Mouse (Mus musculus): Measurements from ENCODE around the gene Rdh12.
A peak's percentile ranks its signal among the peaks of the same experiment; 100 is the strongest.

DNA sequence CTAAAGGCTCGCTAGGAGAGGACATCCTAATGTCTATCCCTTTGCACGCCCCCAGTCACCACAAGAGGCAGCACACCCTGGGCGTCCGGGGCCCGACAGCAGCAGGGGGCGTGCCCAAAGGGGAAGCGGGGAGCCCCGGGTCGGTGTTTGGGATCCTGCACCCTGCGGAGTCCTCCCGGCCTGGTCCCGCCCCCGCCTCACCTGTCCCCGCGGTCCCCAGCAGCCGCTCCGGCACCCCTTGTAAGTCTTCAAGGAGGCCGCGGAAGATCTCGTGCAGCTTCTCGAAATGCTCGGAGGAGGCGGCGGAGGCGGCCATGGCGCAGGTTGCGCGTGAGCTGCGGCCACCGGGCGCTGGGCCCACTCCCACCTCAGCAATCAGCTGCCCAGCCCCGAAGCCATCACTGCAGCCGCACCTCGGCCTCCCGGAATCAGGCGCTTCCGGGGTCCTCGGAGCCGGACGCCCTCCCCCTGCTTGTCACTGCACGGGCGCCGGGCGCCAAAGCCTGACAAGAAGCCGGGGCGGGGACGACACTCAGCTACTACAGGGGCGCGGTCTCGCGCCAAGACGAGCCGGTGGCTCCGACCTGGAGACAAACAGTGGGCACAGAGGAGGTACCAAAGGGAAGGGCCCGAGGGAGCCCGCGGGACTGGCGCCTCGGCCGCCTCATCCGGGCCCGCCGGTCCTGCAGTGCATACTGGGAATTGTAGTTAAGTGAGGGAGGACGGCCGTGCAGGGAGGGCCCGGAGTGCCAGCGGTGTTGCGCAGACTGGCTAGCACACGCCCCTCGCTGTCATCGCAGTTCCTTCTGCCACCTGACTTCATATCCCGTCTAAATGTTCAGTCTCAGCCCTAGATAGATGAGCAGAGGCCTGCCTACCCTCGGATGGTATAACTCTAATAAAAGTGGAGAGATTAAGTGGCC lies 36.4 kb upstream of the Rdh12 start, which contains the start of gene Vti1b:
- TF ChIP-seq POLR2A (IDR thresholded peaks at IDR 0.05; ENCODE audit: extremely low read depth, insufficient read depth, low read length) (peak; percentile 88), CTCF (IDR thresholded peaks at IDR 0.05; ENCODE audit: extremely low read depth, insufficient read depth, low read length) (0 out of 2 replicates have a peak, but pooled peaks have one; percentile 3)
